ENCODE assay signal across 9 mouse cellular contexts in the genomic region with DNA sequence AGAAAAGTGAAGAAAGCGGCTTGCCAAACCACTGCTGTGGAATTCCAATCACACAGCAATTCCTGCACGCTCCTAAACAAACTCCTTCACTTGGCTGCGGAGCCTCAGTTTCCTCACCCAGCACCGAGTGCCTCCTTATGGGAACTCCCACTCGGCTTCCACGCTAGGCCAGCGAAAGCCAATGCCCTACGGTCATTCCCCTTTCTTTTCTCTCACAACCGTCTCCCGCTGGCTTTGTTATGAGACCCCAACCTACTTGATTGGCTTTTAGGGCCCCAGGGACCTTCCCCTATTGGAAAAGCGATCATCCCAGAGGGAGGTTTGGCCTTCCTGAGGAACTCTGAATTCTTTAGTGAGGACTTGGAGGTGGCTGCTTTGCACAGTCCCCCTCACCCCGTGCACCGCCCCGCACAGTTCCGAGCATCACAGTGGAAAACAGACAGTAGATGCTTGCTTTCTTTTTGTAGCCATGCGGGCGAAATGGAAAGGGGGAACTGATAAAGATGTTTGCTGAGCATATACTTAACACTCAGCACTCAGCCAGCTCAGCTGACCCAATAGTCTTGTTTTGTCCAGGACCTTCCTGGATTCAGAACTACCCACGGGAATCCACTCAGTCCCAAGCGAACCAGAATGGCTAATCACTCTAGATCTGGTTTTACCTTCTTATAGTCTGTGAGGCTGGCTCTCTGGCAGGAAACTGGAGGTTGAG. TPM values are rescaled to one million over a fixed set of nuclear protein-coding genes. Genes with fewer than 3 reads are reported as not detected.
DNase-seq lines count a peak whose midpoint lies in the region; ATAC-seq and TF ChIP-seq lines count a peak whose summit lies in the region.
"Had no signal": no experiment of that assay in that cellular context is flagged by ENCODE, and none has a peak within 500 bp of the region (broad histone marks: within the 10 kb centered on the region; RNA-seq: fewer than 3 reads in every experiment).

No protein-coding gene starts in this region.

- TF ChIP-seq CTCF in layer of hippocampus, adult 2 months (conservative IDR thresholded peaks at IDR 0.05) = no peak
- TF ChIP-seq CTCF in intestine, postnatal 0 days (IDR thresholded peaks at IDR 0.05; ENCODE audit: low read depth) = no peak

- 4% methylated on average over 19 of the region's 19 CpGs for WGBS in embryonic facial prominence, embryonic 12.5 days
- WGBS in intestine, postnatal 0 days = 16% methylated on average over 19 of the region's 19 CpGs
- WGBS in neural tube, embryonic 14.5 days = 2% methylated on average over 19 of the region's 19 CpGs

- no peaks in the 10 kb centered on the region for H3K36me3 ChIP-seq in embryonic facial prominence, embryonic 12.5 days
- no peaks in the 10 kb centered on the region for H3K36me3 ChIP-seq in intestine, postnatal 0 days (ENCODE audit: control insufficient read depth, insufficient read depth)
- no peaks in the 10 kb centered on the region for H3K36me3 ChIP-seq in neural tube, embryonic 14.5 days (ENCODE audit: control insufficient read depth, insufficient read depth, low read length)

- H3K27me3 ChIP-seq in embryonic facial prominence, embryonic 12.5 days = peaks cover 44% of the 10 kb centered on the region
- H3K27me3 ChIP-seq in intestine, postnatal 0 days (replicated peaks; ENCODE audit: control insufficient read depth, insufficient read depth, low read length) = peaks cover 28% of the 10 kb centered on the region
- H3K27me3 ChIP-seq in neural tube, embryonic 14.5 days (ENCODE audit: control insufficient read depth, insufficient read depth, low read length) = peaks cover 3% of the 10 kb centered on the region; the same call in 1 of the 2 replicates

- H3K9ac ChIP-seq in embryonic facial prominence, embryonic 12.5 days = peak overlapping the region; percentile 44
- H3K9ac ChIP-seq in intestine, postnatal 0 days (ENCODE audit: low read depth, low read length) = peak overlapping the region; percentile 48
- 0 out of 2 replicates have a peak overlapping the region, but pooled peaks have one; percentile 17 for H3K9ac ChIP-seq in neural tube, embryonic 14.5 days (replicated peaks; ENCODE audit: low read depth, low read length)

- H3K27ac ChIP-seq in layer of hippocampus, adult 2 months = peak overlapping the region; percentile 65
- peak overlapping the region; percentile 74 for H3K27ac ChIP-seq in embryonic facial prominence, embryonic 12.5 days
- H3K27ac ChIP-seq in intestine, postnatal 0 days (ENCODE audit: low read depth, low read length) = peak overlapping the region; percentile 28; the same call in 1 of the 2 replicates
- H3K27ac ChIP-seq in neural tube, embryonic 14.5 days (ENCODE audit: low read depth, low read length) = no peak overlapping the region

- peak overlapping the region; percentile 63 for H3K4me3 ChIP-seq in layer of hippocampus, adult 2 months
- peak overlapping the region; percentile 42 for H3K4me3 ChIP-seq in embryonic facial prominence, embryonic 12.5 days
- H3K4me3 ChIP-seq in intestine, postnatal 0 days (ENCODE audit: low read depth, low read length) = peak overlapping the region; percentile 51
- peak overlapping the region; percentile 39 for H3K4me3 ChIP-seq in neural tube, embryonic 14.5 days (ENCODE audit: low read depth, low read length)

- ATAC-seq in embryonic facial prominence, embryonic 12.5 days (ENCODE audit: insufficient number of reproducible peaks, insufficient read depth, low FRiP score, low TSS enrichment) = no peak
- ATAC-seq in intestine, postnatal 0 days = no peak
- no peak; the same call in 1 of the 2 replicates for ATAC-seq in neural tube, embryonic 14.5 days (ENCODE audit: low read depth)

- H3K4me2 ChIP-seq in embryonic facial prominence, embryonic 12.5 days (replicated peaks) = peak overlapping the region; percentile 90
- H3K4me2 ChIP-seq in intestine, postnatal 0 days (replicated peaks; ENCODE audit: low read depth) = peak overlapping the region; percentile 81
- H3K4me2 ChIP-seq in neural tube, embryonic 14.5 days (ENCODE audit: low read depth, low read length) = peak overlapping the region; percentile 89

- no peak for DNase-seq in layer of hippocampus, adult 2 months (ENCODE audit: low spot score in 2 of 2)
- no peak for DNase-seq in layer of hippocampus, adult 11-12 months (ENCODE audit: low spot score)
- no peak for DNase-seq in right cerebral cortex, postnatal 25 days
- DNase-seq in gastrocnemius, postnatal 25 days = no peak
- no peak for DNase-seq in kidney, adult 11 months

- no peaks in the 10 kb centered on the region for H3K9me3 ChIP-seq in embryonic facial prominence, embryonic 12.5 days
- H3K9me3 ChIP-seq in intestine, postnatal 0 days (ENCODE audit: control insufficient read depth) = no peaks in the 10 kb centered on the region
- H3K9me3 ChIP-seq in neural tube, embryonic 14.5 days (ENCODE audit: control insufficient read depth, low read length) = no peaks in the 10 kb centered on the region

- peaks cover 34% of the 10 kb centered on the region for H3K4me1 ChIP-seq in embryonic facial prominence, embryonic 12.5 days
- peaks cover 9% of the 10 kb centered on the region; the same call in 1 of the 2 replicates for H3K4me1 ChIP-seq in intestine, postnatal 0 days (replicated peaks; ENCODE audit: control insufficient read depth, insufficient read depth, low read length)
- H3K4me1 ChIP-seq in neural tube, embryonic 14.5 days (ENCODE audit: control insufficient read depth, insufficient read depth, low read length) = peaks cover 15% of the 10 kb centered on the region; the same call in 1 of the 2 replicates

RNA-seq across cellular contexts. Expression of a gene that starts 0.5 kb away (rescaled TPM):
- 10 to 100 TPM; 67.4 to 86.9 TPM for total RNA-seq in layer of hippocampus, adult 2 months (2021)
- 57.8 and 59.4 TPM in 2 replicates for polyA plus RNA-seq in embryonic facial prominence, embryonic 12.5 days (2016; fragmentation: Nextera tagmentation; extraction: Ambion mirVana)
- polyA plus RNA-seq in intestine, postnatal 0 days (2015; fragmentation: Nextera tagmentation; extraction: Ambion mirVana) = 14.5 and 16.2 TPM in 2 replicates
- polyA plus RNA-seq in neural tube, embryonic 14.5 days (2014; fragmentation: Nextera tagmentation; extraction: Ambion mirVana) = 59.0 and 136 TPM in 2 replicates
- total RNA-seq in gastrocnemius, postnatal 25 days (2021) = 10 to 100 TPM; 14.8 to 18.6 TPM

RNA-seq across cellular contexts. Expression of a gene that starts 21.1 kb away (rescaled TPM):
- total RNA-seq in layer of hippocampus, adult 2 months (2021) = 10 to 100 TPM; 45.9 to 49.6 TPM
- polyA plus RNA-seq in embryonic facial prominence, embryonic 12.5 days (2016; fragmentation: Nextera tagmentation; extraction: Ambion mirVana) = 83.0 and 89.9 TPM in 2 replicates
- polyA plus RNA-seq in intestine, postnatal 0 days (2015; fragmentation: Nextera tagmentation; extraction: Ambion mirVana) = 43.2 and 44.0 TPM in 2 replicates
- polyA plus RNA-seq in neural tube, embryonic 14.5 days (2014; fragmentation: Nextera tagmentation; extraction: Ambion mirVana) = 78.0 and 82.1 TPM in 2 replicates
- 10 to 100 TPM; 21.0 to 25.8 TPM for total RNA-seq in gastrocnemius, postnatal 25 days (2021)

RNA-seq across cellular contexts. Expression of a gene that starts 24.7 kb away (rescaled TPM):
- 1 to 10 TPM; 2.8 to 3.6 TPM for total RNA-seq in layer of hippocampus, adult 2 months (2021)
- polyA plus RNA-seq in embryonic facial prominence, embryonic 12.5 days (2016; fragmentation: Nextera tagmentation; extraction: Ambion mirVana) = 6.7 and 7.4 TPM in 2 replicates
- polyA plus RNA-seq in intestine, postnatal 0 days (2015; fragmentation: Nextera tagmentation; extraction: Ambion mirVana) = 4.6 and 5.7 TPM in 2 replicates
- 5.8 and 7.2 TPM in 2 replicates for polyA plus RNA-seq in neural tube, embryonic 14.5 days (2014; fragmentation: Nextera tagmentation; extraction: Ambion mirVana)
- total RNA-seq in gastrocnemius, postnatal 25 days (2021) = 10 to 100 TPM; 28.9 to 35.0 TPM

RNA-seq across cellular contexts. Expression of a gene that starts 25.3 kb away (rescaled TPM):
- 100 to 1,000 TPM; 103 to 108 TPM for total RNA-seq in layer of hippocampus, adult 2 months (2021)
- 120 and 124 TPM in 2 replicates for polyA plus RNA-seq in embryonic facial prominence, embryonic 12.5 days (2016; fragmentation: Nextera tagmentation; extraction: Ambion mirVana)
- 1,079 and 1,142 TPM in 2 replicates for polyA plus RNA-seq in intestine, postnatal 0 days (2015; fragmentation: Nextera tagmentation; extraction: Ambion mirVana)
- polyA plus RNA-seq in neural tube, embryonic 14.5 days (2014; fragmentation: Nextera tagmentation; extraction: Ambion mirVana) = 81.2 and 102 TPM in 2 replicates
- total RNA-seq in gastrocnemius, postnatal 25 days (2021) = 10 to 100 TPM; 42.9 to 49.2 TPM

RNA-seq across cellular contexts. Expression of a gene that starts 29.7 kb away (rescaled TPM):
- total RNA-seq in layer of hippocampus, adult 2 months (2021) = under 1 TPM; 0.47 to 0.79 TPM
- 0.22 TPM in 1 of 2 replicates, not detected in the other for polyA plus RNA-seq in embryonic facial prominence, embryonic 12.5 days (2016; fragmentation: Nextera tagmentation; extraction: Ambion mirVana)
- not detected in 2 replicates for polyA plus RNA-seq in intestine, postnatal 0 days (2015; fragmentation: Nextera tagmentation; extraction: Ambion mirVana)
- 0.27 TPM in 1 of 2 replicates, not detected in the other for polyA plus RNA-seq in neural tube, embryonic 14.5 days (2014; fragmentation: Nextera tagmentation; extraction: Ambion mirVana)
- total RNA-seq in gastrocnemius, postnatal 25 days (2021) = not detected
- polyA plus RNA-seq: large intestine, adult 2 months had no signal
